Mouse (Mus musculus) left cerebral cortex, adult 2 months (tissue): ENCODE data around the gene Commd1. TPM values are rescaled to one million over a fixed set of nuclear protein-coding genes. Genes with fewer than 3 reads are reported as not detected.
A peak's percentile ranks its signal among the peaks of the same experiment; 100 is the strongest.

Source experiments
- DNase-seq, 2 experiments: peaks; one replicate each; pipeline ENCODE4 v3.0.0; 2021 to 2022; ENCODE audit warnings: low spot score in 2 of 2, mixed read lengths in 1 of 2; ENCODE audit errors: extremely low spot score in 1 of 2
- H3K27ac ChIP-seq: fragments of 200-600 bp; 2 replicates; pipeline ENCODE4 v1.8.1; 2022
- H3K4me3 ChIP-seq: fragments of 200-600 bp; 2 replicates; pipeline ENCODE4 v1.8.1; 2022
- CTCF ChIP-seq: fragments of 200-600 bp; IDR thresholded peaks from 2 replicates; pipeline ENCODE4 v1.8.1; 2022; ENCODE audit warnings: antibody characterized with exemption, mild to moderate bottlenecking, moderate library complexity
- intact Hi-C: fragments of 180-260 bp; cut with DNase I; formaldehyde crosslinking; loops from one replicate; pipeline ENCODE4 v1.15.1; 2025
- long read RNA-seq, 2 experiments: library from polyadenylated mRNA; stranded (forward); transcript quantifications; one replicate each; pipeline ENCODE4 v2.0.0; 2021; ENCODE audit warnings: borderline mapping rate in 2 of 2
- total RNA-seq, 2 experiments: library from RNA; stranded (reverse); gene quantifications; 2 replicates each; pipeline ENCODE4 v1.2.3; 2021

Commd1 gene
- 10 to 100 TPM; 36.7 to 47.7 TPM for total RNA-seq
- long read RNA-seq, experiment 1, full-length matches to known transcripts: 24 of 24 reads
- long read RNA-seq, experiment 1, partial matches to known transcripts: 0 of 24 reads
- long read RNA-seq, experiment 1, other reads (novel, unspliced or antisense): 0 of 24 reads
- long read RNA-seq, experiment 2, full-length matches to known transcripts: 11 of 11 reads
- long read RNA-seq, experiment 2, partial matches to known transcripts: 0 of 11 reads
- long read RNA-seq, experiment 2, other reads (novel, unspliced or antisense): 0 of 11 reads

DNA sequence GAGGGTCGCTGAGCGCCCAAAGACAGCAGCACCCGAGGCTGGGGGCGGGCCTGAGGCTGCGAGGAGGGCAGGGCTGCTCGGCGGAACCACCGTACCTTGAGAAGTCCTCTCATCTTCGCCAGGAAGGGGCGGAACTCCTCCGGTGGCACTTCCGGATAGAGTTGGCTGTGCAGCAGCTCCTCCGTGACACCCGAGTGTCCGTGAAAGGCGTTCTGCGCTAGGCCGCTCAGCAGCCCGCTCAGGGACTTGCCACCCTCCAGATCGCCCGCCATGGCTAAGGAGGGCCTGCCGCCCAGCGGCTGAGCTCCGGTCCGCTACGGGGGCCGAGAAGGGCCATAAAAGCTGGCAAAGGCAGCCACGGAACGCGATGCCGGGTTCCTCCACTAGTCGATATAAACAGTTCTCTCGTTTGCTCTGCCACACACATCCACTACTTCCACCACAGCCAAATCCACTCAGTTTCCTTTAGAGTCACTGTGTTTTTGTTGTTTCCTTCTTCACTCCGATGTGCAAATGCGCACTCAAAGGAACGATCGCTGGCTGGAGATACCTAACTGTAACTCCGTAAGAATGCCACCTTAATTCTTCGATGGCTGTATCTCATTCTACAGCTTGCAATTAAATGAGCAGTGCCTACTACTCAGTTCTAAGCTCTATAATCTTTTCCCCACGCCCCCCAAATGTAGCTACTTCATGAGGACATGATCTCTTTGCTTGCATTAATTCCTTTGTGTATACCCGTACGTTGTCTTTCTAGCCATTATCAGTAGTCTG is at the start of gene Commd1, which contains the start of gene Gm28048:
Gene Commd1, minus strand, starts transcription at position 399 of the 774 bp plus-strand sequence.
Gene Gm28048, minus strand, starts transcription at position 107 of the 774 bp plus-strand sequence.
- Histone ChIP-seq H3K4me3 (peak within 1 kb of the TSS; percentile 54), H3K27ac (peak within 1 kb of the TSS; percentile 80)
- peak; percentile 72 for TF ChIP-seq CTCF
- DNase-seq: peak; percentile 96 to 98
- intact Hi-C loops: no loop called here

DNA sequence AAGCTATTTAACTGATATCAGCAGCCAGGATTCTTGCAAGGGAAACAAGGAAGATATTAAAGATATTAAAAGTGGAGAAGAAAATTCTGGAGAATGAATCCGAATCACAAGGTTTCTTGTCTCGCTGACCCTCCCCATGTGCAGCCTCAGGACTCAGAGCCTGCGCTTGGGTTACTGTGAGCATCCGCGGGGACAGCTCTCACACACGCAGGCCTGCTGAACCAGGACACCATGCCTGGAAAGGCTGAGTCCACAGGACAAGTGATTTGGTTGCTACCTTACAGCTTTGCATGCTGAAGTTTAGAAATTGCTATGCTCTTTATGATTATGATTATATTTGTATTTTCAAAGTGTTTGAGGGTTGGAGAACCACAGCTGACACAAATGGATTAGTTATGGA is 47.2 kb upstream of the Commd1 start:
- no peak for TF ChIP-seq CTCF
- Histone ChIP-seq H3K27ac (no peak overlapping the region), H3K4me3 (no peak overlapping the region)
- intact Hi-C loops: no loop called here
- DNase-seq: no peak

DNA sequence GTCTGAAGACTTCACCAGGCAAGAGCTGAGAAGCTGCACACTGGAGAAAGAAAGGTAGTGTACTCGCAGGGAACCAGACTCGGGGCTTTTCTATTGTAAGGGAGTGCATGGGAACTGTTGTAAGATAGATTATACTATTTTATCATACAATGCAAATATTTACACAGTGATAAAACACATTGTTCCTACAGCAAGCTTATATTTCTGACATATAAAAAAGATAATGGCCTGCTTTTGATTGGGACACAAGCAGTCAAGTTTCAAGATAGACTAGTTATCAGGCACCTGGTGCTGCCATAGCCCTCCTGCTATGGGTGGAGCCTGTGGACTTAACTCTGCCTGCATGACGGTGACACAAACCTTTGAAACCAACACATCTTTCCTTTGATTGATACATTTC is 46.8 kb upstream of the Commd1 start:
- Histone ChIP-seq H3K27ac (no peak overlapping the region), H3K4me3 (no peak overlapping the region)
- no peak for DNase-seq
- TF ChIP-seq CTCF: no peak
- intact Hi-C loops: no loop called here

DNA sequence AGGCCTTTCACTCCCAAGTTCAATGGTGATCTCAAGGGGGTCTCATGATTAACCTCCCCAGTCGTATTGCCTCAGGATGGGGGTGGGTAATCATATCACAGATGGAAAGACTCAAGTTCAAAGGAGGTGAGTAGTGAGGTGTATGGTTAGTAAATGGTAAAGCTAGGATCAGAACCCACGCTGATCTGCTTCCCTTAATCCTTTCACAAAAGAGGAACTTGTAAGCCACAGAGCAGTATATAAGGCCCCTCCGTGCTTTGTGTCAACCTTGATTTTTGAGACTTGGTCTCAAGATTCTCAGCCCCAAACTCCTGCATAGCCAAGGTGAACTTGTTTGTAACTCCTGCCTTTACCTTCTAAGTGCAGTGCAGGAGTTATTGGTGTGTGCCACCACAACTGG is 42.0 kb upstream of the Commd1 start:
- no peak for TF ChIP-seq CTCF
- Histone ChIP-seq H3K27ac (no peak overlapping the region), H3K4me3 (no peak overlapping the region)
- DNase-seq: no peak
- intact Hi-C loops: no loop called here

DNA sequence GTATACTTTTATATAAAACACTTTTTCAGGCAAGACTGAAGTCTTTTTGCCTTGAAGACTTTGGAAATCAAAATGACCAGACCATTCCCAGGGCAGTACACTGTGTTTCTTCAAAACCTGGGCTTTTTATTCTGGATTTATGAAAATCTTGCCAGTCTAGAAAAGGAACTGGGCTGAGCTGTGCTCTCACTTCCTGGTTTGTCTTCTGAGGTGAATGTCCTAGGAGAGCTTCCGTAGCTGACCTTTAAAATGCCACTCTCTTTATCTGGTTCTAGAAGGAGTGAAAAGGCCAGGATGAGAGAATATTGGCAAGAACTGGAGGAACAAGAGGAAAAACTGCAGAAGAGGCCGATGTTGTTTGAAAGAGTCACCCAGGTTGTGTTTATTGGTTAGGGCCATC is 41.0 kb upstream of the Commd1 start:
- intact Hi-C loops: no loop called here
- H3K4me3 ChIP-seq: no peak overlapping the region
- DNase-seq: no peak
- no peak overlapping the region for H3K27ac ChIP-seq
- no peak for TF ChIP-seq CTCF

DNA sequence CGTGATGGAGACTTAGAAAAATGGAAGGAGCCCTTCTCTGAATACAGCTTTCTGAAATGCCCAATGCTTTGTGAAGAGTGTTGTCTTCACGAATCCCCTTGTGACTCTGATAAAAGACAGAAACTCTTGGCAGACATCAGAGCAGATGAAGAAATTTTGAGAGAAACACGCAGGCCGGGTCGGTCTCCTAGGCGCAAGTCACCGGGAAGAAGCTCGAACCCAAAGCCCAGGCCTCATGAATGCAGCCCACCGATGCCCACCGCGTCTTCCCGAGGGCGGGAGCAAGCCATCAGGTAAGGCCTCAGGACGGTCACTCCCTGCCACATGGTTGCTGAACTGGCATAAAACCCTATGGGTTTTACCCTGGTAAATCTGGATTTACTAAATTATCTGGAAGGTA is 38.7 kb upstream of the Commd1 start:
- H3K4me3 ChIP-seq: no peak overlapping the region
- intact Hi-C loops: no loop called here
- H3K27ac ChIP-seq: no peak overlapping the region
- DNase-seq: no peak
- no peak for TF ChIP-seq CTCF

DNA sequence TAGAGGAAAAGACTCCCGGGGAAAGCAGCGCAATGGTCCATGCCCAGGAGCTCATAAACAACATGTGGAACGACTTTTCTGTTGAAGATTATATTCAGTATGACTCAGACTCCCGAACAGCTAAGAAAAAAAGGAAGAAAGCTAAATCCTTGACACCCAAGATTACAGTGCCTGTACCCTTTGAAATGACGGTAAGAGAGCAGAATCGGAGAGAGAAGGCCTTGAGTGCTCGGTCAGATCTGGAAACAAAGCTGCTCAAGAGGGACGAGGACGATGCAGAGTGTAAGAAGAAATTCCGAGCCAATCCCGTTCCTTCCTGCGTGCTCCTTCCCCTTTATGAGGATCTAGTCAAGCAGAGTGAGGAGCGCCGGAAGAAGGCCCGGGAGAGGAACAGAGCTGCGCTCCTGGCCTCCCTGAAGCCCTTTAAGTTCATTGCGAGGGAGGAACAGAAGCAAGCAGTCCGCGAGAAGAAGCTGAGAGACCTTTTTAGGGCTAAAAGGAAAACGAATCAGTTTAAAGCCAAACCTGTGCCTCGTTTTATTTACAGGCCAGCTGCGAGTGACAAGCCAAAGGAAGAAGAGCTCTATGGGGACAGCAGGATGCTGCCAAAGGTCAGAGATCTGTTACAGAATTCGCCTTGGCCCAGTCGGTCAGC is 38.1 kb upstream of the Commd1 start:
- no peak overlapping the region for H3K27ac ChIP-seq
- intact Hi-C loops: no loop called here

DNA sequence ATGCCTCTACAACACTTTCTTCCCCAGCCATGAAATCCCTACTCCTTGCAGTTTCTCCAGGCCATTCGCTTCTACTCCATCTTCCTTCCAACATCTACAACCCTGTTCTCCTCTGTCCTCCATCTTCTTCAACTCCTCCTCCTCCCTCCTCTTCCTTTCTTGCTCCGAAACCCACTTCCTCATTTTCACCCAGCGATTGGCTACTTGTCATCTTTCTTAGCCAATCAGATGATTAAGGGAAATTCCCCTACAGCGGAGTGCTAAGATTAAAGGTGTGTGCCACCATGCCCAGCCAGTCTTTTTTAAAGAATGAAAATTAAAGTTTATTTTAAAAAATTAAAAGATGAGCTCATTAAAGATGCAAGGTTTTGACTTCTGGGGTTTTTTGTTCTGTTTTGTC is 35.8 kb upstream of the Commd1 start:
- no peak overlapping the region for H3K4me3 ChIP-seq
- no peak for DNase-seq
- intact Hi-C loops: no loop called here
- H3K27ac ChIP-seq: no peak overlapping the region
- no peak for TF ChIP-seq CTCF

More for the DNA sequence above, 38.1 kb upstream of the Commd1 start:
- TF ChIP-seq CTCF: no peak
- no peak for DNase-seq
- no peak overlapping the region for H3K4me3 ChIP-seq

DNA sequence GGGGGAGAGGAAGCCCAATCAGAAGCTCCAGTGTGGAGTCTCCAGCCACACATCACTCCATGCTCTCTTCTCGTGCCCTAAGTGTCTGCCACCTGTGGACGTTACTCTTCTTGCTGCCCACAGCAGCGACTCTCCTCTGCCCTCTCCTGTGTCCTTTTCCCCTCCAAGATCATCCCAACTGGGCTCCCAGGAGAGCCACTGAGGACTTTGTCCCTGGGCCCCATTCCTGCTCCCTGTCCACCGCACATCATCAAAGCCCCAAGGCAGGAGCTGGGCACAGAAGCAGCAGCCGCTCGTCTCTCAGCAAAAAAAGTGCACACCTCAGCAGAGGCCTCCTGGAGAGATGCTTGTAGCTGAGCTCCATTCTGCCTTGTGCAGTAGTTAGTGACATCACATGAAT is 32.8 kb upstream of the Commd1 start:
- H3K4me3 ChIP-seq: no peak overlapping the region
- intact Hi-C loops: no loop called here
- TF ChIP-seq CTCF: no peak
- no peak overlapping the region for H3K27ac ChIP-seq
- no peak for DNase-seq

DNA sequence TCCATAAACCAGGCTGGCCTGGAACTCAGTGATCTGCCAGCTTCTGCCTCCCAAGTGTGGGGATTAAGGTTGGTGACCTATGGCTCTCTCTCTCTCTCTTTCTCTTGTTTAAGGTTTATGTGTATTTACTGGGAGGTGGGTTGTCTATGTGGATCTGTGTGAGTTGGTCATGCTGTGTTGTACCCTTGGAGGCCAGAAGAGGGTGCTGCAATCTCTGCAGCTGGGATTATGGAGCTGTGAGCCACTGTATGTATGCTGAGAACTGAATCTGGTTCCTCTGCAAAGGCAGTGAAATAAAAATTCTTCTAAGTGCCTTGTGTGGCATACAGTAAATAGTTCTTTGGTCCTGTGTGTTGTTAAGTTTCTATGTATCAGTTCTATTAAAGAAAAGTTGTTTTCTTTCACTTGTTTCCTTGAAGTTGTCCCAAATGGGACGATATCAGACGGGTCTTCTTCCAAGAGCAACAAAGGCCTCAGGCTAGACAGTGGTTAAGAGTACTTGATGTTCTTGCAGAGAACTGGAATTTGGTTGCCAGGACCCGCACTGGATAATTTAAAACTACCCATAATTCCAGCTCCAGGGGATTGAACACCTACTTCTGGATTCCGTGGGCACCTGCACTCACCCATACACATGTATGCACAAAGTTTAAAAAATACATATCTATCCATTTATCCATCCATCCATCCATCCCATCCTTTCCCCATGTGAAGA is 31.6 kb upstream of the Commd1 start:
- H3K27ac ChIP-seq: no peak overlapping the region
- intact Hi-C loops: no loop called here
- peak; percentile 16 for TF ChIP-seq CTCF
- H3K4me3 ChIP-seq: no peak overlapping the region
- DNase-seq: no peak

DNA sequence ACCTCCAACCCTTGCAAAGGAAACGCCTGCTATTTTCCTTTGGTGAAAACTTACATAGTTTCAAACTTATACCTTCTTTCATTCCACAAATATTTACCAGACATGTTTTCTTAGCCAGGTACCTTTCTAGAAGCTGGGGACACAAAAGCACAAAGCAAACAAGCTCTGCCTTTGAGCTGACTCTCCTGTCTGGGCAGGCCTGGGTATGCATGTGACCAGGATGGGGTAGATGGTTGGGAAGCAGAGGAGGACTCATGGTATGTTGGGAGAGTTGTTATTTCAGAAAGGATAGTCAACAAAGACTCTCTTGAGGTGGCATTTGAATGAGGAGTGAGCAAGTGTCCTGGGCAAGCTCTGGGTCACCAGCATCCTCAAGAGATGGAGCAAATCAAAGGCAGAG is 30.9 kb upstream of the Commd1 start:
- no peak for DNase-seq
- H3K4me3 ChIP-seq: no peak overlapping the region
- no peak overlapping the region for H3K27ac ChIP-seq
- TF ChIP-seq CTCF: no peak
- intact Hi-C loops: no loop called here

DNA sequence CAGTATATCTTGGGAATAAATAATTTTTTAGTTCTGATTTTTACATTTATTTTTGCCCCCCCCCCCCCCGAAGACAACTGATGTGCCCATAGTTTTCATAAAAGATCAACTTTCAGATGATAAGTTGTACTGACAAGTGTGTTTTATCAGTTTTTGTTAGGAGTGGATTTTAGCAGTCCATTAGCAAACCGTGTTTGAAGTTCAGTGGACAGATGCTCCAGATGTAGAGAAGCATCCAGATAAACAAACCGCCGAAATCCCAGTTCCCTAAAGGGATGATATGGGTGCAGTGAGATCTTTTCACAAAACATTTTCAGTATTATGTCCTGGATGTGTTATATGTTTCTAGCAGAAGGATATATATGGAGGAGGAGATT is 26.6 kb upstream of the Commd1 start:
- Histone ChIP-seq H3K4me3 (peak overlapping the region; percentile 82), H3K27ac (no peak overlapping the region)
- no peak for DNase-seq
- no peak for TF ChIP-seq CTCF
- intact Hi-C loops: loop anchor here (2.0 to 10.0 kb wide), 3 partner anchors 58 to 876 kb away; partner anchors contain the start of gene Xpo1
